12 mouse cellular contexts compared by ENCODE assay signal in genomic region chr14:33296698-33297341, GRCm38 (mm10).
DNase-seq lines count a peak whose midpoint lies in the region; ATAC-seq and TF ChIP-seq lines count a peak whose summit lies in the region.
"Had no signal": no experiment of that assay in that cellular context is flagged by ENCODE, and none has a peak within 500 bp of the region (broad histone marks: within the 10 kb centered on the region; RNA-seq: fewer than 3 reads in every experiment).

No protein-coding gene starts in this region.

- H3K9ac ChIP-seq in forebrain, embryonic 15.5 days (replicated peaks): no peak overlapping the region
- H3K9ac ChIP-seq: intestine, embryonic 15.5 days; lung, embryonic 15.5 days had no signal

- no peak for TF ChIP-seq POLR2A in olfactory bulb, adult 2 months (IDR thresholded peaks at IDR 0.05; ENCODE audit: insufficient read depth, low read depth, low read length)

- peak; percentile 57 for ATAC-seq in forebrain, embryonic 15.5 days (replicated peaks)
- no peak for ATAC-seq in granulocyte monocyte progenitor cell, adult 5-6 weeks (replicated peaks; ENCODE audit: poor library complexity, severe bottlenecking)
- ATAC-seq: intestine, embryonic 15.5 days had no signal

- H3K4me3 ChIP-seq in forebrain, embryonic 15.5 days: no peak overlapping the region
- H3K4me3 ChIP-seq in forebrain, embryonic 10.5 days: no peak overlapping the region
- H3K4me3 ChIP-seq in olfactory bulb, adult 2 months (ENCODE audit: insufficient read depth, low read depth, low read length): no peak overlapping the region
- H3K4me3 ChIP-seq: intestine, embryonic 15.5 days; limb, embryonic 10.5 days; lung, embryonic 15.5 days had no signal

- no peak overlapping the region for H3K4me2 ChIP-seq in forebrain, embryonic 15.5 days (replicated peaks)
- H3K4me2 ChIP-seq: intestine, embryonic 15.5 days; lung, embryonic 15.5 days had no signal

- H3K9me3 ChIP-seq in forebrain, embryonic 15.5 days: no peaks in the 10 kb centered on the region
- no peaks in the 10 kb centered on the region for H3K9me3 ChIP-seq in forebrain, embryonic 10.5 days
- H3K9me3 ChIP-seq: intestine, embryonic 15.5 days; limb, embryonic 10.5 days; lung, embryonic 15.5 days had no signal

- no peaks in the 10 kb centered on the region for H3K27me3 ChIP-seq in forebrain, embryonic 15.5 days
- no peaks in the 10 kb centered on the region for H3K27me3 ChIP-seq in forebrain, embryonic 10.5 days (ENCODE audit: poor library complexity, severe bottlenecking)
- H3K27me3 ChIP-seq: intestine, embryonic 15.5 days; lung, embryonic 15.5 days had no signal

- 70% methylated on average over 16 of the region's 16 CpGs for WGBS in forebrain, embryonic 15.5 days
- WGBS in forebrain, embryonic 10.5 days: 90% methylated on average over 16 of the region's 16 CpGs
- 28% methylated on average over 16 of the region's 16 CpGs for WGBS in olfactory bulb, adult 2 months

- H3K4me1 ChIP-seq in forebrain, embryonic 15.5 days: peaks cover 5% of the 10 kb centered on the region; the same call in 1 of the 2 replicates
- H3K4me1 ChIP-seq in forebrain, embryonic 10.5 days: peaks cover 15% of the 10 kb centered on the region
- H3K4me1 ChIP-seq in olfactory bulb, adult 2 months (ENCODE audit: control insufficient read depth, insufficient read depth, low read length): peaks cover 31% of the 10 kb centered on the region
- H3K4me1 ChIP-seq: intestine, embryonic 15.5 days; lung, embryonic 15.5 days had no signal

- DNase-seq in forebrain, embryonic 10.5 days (ENCODE audit: extremely low spot score, low spot score): no peak
- peak; percentile 71 to 90 for DNase-seq in frontal cortex, postnatal 36 days (ENCODE audit: low spot score in 2 of 2)
- peak; percentile 36 to 38 for DNase-seq in layer of hippocampus, postnatal 25 days (ENCODE audit: extremely low spot score in 1 of 2, low spot score in 1 of 2)
- no peak for DNase-seq in lung, postnatal 14 days
- DNase-seq in T-cell, adult 2 months (ENCODE audit: low spot score): no peak
- DNase-seq: heart, adult 18-20 months had no signal

- peak overlapping the region; percentile 28 for H3K27ac ChIP-seq in forebrain, embryonic 15.5 days (replicated peaks)
- no peak overlapping the region for H3K27ac ChIP-seq in forebrain, embryonic 10.5 days
- peak overlapping the region; percentile 96 for H3K27ac ChIP-seq in olfactory bulb, adult 2 months (ENCODE audit: insufficient read depth, low read depth, low read length)
- H3K27ac ChIP-seq: intestine, embryonic 15.5 days; limb, embryonic 10.5 days; lung, embryonic 15.5 days had no signal

- no peak for TF ChIP-seq CTCF in olfactory bulb, adult 2 months (IDR thresholded peaks at IDR 0.05; ENCODE audit: insufficient read depth, low read depth, low read length)

- no peaks in the 10 kb centered on the region for H3K36me3 ChIP-seq in forebrain, embryonic 15.5 days
- no peaks in the 10 kb centered on the region for H3K36me3 ChIP-seq in forebrain, embryonic 10.5 days (replicated peaks)
- H3K36me3 ChIP-seq: intestine, embryonic 15.5 days; limb, embryonic 10.5 days; lung, embryonic 15.5 days had no signal

Comparison
In these comparisons a context has a peak if more than half of its experiments do, and no peak if none do; other contexts are left out.
1. DNase-seq: peak in frontal cortex, postnatal 36 days (2 of 2) and layer of hippocampus, postnatal 25 days (2 of 2); none in forebrain, embryonic 10.5 days (single experiment), lung, postnatal 14 days (single experiment) and T-cell, adult 2 months (single experiment).